Mouse (Mus musculus) central nervous system, embryonic 14 days (tissue): ENCODE data around the gene A030005K14Rik. TPM values are rescaled to one million over a fixed set of nuclear protein-coding genes. Genes with fewer than 3 reads are reported as not detected.

Experiments used
- polyA plus RNA-seq: library from polyadenylated mRNA; depleted of rRNA; stranded (reverse); fragments of >200 nt; gene quantifications from 2 replicates; pipeline ENCODE4 v1.2.3, GENCODE M21; 2012; rRNA removed

The A030005K14Rik gene
- polyA plus RNA-seq = not detected in 2 replicates

DNA sequence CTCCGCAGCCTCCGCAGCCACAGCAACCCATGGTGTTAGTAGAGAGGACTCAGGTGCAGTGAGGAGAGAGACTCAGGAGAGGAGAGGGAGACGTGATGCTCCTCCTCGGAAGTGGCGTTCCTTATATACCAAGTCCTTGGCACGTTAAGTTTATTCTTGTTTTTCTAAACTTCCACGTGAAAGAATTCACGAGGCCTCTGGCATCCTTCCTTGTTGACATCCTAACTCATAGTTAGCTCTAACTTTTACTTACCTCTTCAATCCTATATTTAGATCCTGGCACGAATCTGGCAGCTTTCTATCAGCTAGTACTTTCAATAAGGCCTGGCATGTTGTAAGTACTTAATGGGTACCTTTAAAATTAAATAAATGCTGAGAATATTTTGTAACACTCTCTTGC lies at the start of gene A030005K14Rik:
TSS of gene A030005K14Rik (minus strand) at position 101 of the 400 bp plus-strand sequence.

DNA sequence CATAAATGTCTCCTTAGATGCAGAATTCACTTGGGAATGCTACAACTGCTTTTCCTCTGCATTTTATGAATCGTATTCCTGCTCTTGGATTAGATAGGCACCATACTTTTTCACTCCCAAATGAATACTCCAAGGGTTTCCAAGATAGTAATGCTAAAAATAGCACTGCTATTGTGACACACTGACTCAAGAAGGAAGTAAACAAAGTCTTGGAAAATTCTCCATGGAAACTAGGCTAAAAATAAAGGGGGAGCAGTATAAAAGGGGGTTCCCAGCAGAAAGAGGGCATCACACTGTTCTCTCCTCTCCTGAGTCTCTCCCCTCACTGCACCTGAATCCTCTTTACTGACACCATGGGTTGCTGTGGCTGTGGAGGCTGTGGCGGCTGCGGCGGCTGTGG lies 1.5 kb upstream of the A030005K14Rik start, which contains the start of gene Krtap28-13:
TSS of gene Krtap28-13 (plus strand) at position 288 of the 400 bp plus-strand sequence.

DNA sequence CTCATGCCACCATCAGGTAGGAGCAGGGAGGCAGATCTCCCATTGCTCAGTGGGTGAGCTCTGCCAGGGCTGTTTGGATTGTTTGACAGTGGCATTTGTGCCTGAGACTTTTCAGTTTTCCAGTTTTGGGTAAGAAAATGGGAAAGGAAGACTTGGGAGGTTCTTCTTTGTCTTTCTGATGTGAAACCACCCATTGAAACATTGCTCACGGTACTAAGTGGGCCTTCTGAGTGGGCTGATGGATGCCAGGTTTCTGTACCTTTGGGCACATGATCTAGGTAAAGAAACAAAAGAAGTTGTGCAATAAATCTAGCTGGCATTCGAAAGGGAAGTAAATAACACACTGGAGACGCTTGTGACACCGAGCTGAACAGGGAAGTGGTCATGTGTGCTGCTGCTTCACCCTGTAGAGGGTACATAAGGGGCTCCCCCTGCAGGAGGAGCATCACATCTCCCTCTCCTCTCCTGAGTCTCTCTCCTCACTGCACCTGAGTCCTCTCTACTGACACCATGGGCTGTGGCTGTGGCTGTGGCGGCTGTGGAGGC lies 14.2 kb downstream of the A030005K14Rik start, which contains the start of gene Gm47969:
TSS of gene Gm47969 (plus strand) at position 51 of the 546 bp plus-strand sequence.

GRCm38 (mm10) chr1:83042380-83042779 lies 16.8 kb downstream of the A030005K14Rik start, which contains the start of gene Krtap28-10:
Gene Krtap28-10, minus strand, starts transcription at chr1:83042480.

GRCm38 (mm10) chr1:83038109-83038672 lies 21.0 kb downstream of the A030005K14Rik start, which contains the start of gene Slc19a3:
Gene Slc19a3, minus strand, starts transcription at chr1:83038448.

Other genes with a start within 250 kb of the A030005K14Rik start
- gene Agfg1, start 219.9 kb downstream of the A030005K14Rik start, polyA plus RNA-seq = 49.3 and 52.7 TPM in 2 replicates
- gene A030005L19Rik, start 146.1 kb downstream of the A030005K14Rik start, polyA plus RNA-seq = 2.0 and 2.1 TPM in 2 replicates
- gene A030014E15Rik, start 134.5 kb downstream of the A030005K14Rik start, polyA plus RNA-seq = 0.16 and 0.23 TPM in 2 replicates
- gene Gm6217, start 128.0 kb downstream of the A030005K14Rik start, polyA plus RNA-seq = not detected in 2 replicates
- gene A030003K21Rik, start 116.0 kb downstream of the A030005K14Rik start, polyA plus RNA-seq = not detected in 2 replicates
- gene Gm7544, start 103.4 kb downstream of the A030005K14Rik start, polyA plus RNA-seq = not detected in 2 replicates
- not detected in 2 replicates for gene Gm47955, start 99.1 kb downstream of the A030005K14Rik start, polyA plus RNA-seq
- gene Gm47959, start 58.8 kb downstream of the A030005K14Rik start, polyA plus RNA-seq = not detected in 2 replicates
- 0.80 and 0.91 TPM in 2 replicates for gene Slc19a3, start 20.9 kb downstream of the A030005K14Rik start, polyA plus RNA-seq
- gene Krtap28-10, start 16.9 kb downstream of the A030005K14Rik start, polyA plus RNA-seq = not detected in 2 replicates
- 0.06 TPM in 1 of 2 replicates, not detected in the other for gene Gm47969, start 14.4 kb downstream of the A030005K14Rik start, polyA plus RNA-seq
- gene Krtap28-13, start 1.6 kb upstream of the A030005K14Rik start, polyA plus RNA-seq = not detected in 2 replicates
- gene Ccl20, start 57.4 kb upstream of the A030005K14Rik start, polyA plus RNA-seq = 0.21 TPM in 1 of 2 replicates, not detected in the other
- 3.1 and 3.3 TPM in 2 replicates for gene Daw1, start 100.4 kb upstream of the A030005K14Rik start, polyA plus RNA-seq